Mouse (Mus musculus): Measurements from ENCODE around the gene Btnl6.
"Not testable (repeated sequence)": the region's sequence is repeated elsewhere in the genome, so short reads cannot be mapped to it uniquely, and the experiment has no call there.

Btnl6 gene

DNA sequence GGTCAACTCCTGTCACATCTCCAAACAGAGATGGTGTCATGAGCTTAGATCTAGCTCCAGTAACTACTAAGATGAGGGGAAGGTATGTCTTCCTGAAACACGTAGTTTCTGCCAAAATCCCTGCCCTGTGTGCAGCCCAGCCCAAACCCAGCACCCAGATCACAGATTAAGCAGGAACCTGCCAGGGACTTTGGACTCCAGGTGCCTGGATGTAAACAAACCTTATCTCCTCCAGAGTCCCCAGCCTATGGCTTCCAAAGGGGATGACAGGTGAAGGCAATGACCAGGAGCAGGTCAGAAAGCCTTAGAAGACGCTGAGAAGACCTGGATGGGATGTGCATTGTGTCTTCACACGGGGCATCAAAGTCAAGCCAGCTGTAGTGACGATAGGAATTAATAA is 19.4 kb downstream of the Btnl6 start:
- DNase-seq (ENCODE audit: extremely low spot score) = not testable (repeated sequence)

DNA sequence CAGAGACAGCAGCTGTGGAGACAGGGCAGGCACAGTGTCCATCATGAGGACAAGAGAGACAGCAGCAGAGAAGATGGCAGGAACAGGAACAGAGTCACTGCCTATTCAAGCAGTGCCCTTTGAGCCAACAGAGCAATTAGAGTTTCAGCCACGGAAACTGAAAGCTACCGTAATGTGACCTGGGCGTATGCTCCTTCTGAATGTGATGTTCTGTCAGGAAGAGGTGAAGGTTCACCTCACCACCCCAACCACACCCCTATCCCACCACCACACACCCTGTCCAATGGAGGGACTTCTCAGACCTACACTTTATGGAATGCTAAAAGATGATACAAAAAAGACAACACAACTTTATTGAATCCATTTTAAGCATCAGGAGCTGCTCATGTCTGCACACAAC is 19.8 kb downstream of the Btnl6 start:
- DNase-seq (ENCODE audit: extremely low spot score) = not testable (repeated sequence)

DNA sequence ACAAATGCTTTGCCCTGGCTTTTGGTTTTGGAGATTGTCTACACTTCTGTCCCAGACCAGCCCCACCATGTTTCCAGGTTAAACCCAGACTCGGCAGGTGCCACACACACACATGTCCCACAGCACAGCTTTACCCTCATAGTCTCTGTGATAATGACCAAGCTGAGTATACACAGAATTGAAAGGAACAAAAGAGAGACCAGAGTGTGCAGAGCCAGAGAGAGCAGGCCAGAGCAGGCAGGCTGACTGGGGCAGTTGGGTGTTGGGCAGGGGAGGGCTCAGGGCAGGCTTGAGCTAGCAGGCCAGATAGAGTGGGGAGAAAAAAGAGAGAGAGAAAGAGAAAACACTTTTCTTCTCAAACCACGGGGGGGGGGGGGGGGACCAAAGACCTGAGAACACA is 20.6 kb downstream of the Btnl6 start:
- DNase-seq (ENCODE audit: extremely low spot score) = no peak

DNA sequence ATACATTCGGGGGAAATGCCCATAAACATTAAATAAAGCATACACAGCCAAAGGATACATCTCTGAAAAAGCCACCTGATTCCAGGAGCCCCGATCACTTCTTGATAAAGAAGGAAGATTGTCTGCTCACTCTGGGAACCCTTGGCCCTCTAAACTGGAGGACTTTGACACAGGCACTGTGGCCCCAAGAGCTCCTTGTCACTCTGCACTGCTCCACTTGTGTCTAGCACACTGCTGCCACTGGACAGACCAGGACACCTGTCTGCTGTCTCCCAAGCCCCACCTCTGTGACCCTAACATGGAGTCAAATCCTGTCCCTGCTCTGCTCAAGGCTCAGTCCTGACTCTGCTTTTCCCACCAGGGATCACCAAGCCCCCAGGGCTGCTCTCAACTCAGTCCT is 22.0 kb downstream of the Btnl6 start:
- not testable (repeated sequence) for DNase-seq (ENCODE audit: extremely low spot score)

DNA sequence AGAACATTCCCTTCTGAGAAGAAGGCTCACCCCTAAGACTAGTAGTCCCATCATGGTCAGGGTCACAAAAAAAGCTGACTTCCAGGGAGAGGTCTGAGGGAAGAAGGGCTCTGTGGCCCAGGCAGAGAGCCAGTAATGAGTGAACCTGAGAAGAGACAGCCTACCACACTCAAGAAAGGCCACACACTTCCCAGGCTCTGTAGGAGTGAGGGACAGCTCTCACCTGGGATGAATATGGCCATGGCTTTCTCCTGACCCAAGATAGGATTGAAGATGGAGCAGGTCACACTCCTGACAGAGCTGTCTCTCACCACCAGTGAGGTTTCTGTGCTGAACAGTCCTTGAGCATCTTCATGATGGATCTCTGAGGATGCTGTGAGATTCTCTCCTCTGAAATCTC is 24.4 kb downstream of the Btnl6 start:
- DNase-seq (ENCODE audit: extremely low spot score) = no peak

DNA sequence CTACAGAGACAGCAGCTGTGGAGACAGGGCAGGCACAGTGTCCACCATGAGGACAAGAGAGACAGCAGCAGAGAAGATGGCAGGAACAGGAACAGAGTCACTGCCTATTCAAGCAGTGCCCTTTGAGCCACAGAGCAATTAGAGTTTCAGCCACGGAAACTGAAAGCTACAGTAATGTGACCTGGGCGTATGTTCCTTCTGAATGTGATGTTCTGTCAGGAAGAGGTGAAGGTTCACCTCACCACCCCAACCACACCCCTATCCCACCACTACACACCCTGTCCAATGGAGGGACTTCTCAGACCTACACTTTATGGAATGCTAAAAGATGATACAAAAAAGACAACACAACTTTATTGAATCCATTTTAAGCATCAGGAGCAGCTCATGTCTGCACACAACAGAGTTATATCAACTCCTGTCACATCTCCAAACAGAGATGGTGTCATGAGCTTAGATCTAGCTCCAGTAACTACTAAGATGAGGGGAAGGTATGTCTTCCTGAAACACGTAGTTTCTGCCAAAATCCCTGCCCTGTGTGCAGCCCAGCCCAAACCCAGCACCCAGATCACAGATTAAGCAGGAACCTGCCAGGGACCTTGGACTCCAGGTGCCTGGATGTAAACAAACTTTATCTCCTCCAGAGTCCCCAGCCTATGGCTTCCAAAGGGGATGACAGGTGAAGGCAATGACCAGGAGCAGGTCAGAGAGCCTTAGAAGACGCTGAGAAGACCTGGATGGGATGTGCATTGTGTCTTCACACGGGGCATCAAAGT is 39.7 kb downstream of the Btnl6 start, which contains the start of gene Btnl4:
TSS of gene Btnl4 (minus strand) at position 81 of the 776 bp plus-strand sequence.
- DNase-seq (ENCODE audit: extremely low spot score) = not testable (repeated sequence)

DNA sequence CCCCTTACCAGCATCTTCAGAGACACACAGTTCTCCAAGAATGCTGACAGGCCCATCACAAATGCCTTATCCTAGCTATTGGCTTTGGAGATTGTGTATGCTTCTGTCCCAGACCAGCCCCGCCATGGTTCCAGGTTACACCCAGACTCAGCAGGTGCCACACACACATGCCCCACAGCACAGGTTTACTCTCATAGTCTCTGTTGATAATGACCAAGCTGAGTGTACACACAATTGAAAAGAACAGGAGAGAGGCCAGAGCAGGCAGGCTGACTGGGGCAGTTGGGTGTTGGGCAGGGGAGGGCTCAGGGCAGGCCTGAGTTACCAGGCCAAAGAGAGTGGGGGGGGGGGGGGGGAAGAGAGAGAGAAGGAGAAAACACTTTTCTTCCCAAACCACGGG is 40.7 kb downstream of the Btnl6 start:
- DNase-seq (ENCODE audit: extremely low spot score) = no peak

DNA sequence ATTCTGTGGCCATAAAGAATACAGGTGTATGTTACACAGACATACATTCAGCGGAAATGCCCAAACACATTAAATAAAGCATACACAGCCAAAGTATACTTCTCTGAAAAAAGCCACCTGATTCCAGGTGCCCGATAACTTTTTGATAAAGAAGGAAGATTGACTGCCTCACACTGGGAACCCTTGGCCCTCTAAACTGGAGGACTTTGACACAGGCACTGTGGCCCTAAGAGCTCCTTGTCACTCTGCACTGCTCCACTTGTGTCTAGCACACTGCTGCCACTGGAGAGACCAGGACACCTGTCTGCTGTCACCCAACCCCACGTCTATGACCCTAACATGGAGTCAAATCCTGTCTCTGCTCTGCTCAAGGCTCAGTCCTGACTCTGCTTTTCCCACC is 42.1 kb downstream of the Btnl6 start:
- no peak for DNase-seq (ENCODE audit: extremely low spot score)

DNA sequence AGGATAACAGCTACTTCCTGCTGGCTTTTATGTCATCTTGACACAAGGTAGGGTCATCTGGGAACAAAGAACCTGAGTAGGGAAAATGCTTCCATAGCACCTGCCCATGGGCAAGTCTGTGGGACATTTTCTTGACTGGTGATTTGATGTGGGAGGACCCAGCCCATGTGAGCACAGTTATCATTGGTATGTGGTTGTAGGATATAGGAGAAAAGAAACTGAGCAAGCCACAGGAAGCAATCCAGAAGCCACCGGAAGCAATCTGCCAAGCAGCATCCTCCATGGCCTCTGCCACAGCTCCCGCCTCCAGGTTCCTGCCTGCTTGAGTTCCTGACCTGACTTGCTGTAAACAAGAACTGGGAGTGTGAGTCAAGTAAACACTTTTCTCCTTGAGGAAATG is 46.7 kb downstream of the Btnl6 start:
- no peak for DNase-seq (ENCODE audit: extremely low spot score)

DNA sequence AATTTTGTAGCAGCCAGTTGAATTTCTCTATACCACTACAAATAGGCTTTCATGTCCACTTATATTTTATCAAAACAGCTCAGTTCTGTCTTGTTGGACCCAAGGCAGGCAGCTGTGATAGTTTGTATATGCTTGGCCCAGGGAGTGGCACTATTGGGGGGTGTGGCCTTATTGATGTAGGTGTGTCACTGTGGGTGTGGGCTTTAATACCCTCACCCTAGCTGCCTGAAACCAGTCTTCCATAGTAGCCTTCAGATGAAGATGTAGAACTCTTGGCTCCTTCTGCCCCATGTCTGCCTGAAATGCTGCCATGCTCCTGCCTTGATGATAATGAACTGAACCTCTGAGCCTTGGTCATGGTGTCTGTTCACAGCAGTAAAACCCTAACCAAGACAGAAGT is 51.2 kb downstream of the Btnl6 start:
- DNase-seq (ENCODE audit: extremely low spot score) = not testable (repeated sequence)

DNA sequence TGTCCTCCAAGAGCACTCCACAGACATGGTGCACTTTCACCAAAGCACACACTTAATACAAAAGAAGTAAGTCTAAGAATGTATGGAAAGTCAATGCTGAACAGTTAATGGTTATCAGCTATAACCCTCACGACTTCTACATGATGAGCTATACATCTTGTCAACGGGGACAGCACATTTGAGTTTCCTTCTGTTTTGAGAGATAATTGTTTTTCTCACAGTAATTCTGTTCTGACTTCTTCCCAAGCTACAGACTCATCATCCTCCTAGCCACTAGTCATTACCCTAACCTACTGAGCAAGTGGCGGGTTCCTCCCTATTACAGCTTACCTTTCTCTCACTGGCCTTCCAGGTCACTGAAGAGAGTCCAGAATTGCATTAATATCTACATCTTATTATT is 57.9 kb downstream of the Btnl6 start:
- DNase-seq (ENCODE audit: extremely low spot score) = no peak
